Comparison of ENCODE assay signal across 9 mouse cellular contexts in the genomic region with DNA sequence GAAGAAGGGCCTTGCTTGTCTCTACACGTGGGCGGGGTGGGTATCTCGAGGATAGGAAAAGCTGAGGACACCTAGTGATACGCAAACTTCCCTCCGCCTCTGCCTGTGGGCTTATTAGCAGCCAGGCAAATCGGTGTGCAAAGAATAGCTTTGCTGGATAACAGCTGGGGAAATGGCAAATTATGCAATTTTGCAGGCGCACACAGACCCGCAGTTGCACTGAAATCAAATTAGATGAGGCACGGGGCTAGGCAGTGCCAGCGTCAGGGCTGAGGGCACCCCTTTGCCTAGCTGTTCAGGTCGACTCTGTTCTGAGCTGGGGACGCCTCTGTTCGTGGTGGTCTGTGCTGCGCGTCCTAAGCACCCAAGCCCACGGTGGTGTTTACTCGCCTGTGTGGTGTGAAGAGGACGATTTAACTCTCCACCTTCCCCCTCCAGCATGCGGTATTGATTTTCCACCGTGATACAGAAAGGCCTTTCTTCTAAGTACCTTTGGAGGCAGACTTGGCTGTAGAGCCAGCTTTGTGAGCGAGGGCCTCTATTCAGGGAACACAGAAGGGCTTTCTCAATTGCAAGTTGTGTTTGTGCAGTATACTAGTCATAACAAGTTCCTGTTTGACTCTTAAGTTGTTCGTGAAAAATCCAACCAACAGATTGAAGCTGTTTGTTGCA. TPM values are rescaled to one million over a fixed set of nuclear protein-coding genes. Genes with fewer than 3 reads are reported as not detected.
DNase-seq lines count a peak whose midpoint lies in the region; ATAC-seq and TF ChIP-seq lines count a peak whose summit lies in the region.
"Had no signal": no experiment of that assay in that cellular context is flagged by ENCODE, and none has a peak within 500 bp of the region (broad histone marks: within the 10 kb centered on the region; RNA-seq: fewer than 3 reads in every experiment).

No protein-coding gene starts in this region.

- H3K9ac ChIP-seq in lung, embryonic 14.5 days = no peak overlapping the region
- H3K9ac ChIP-seq in neural tube, embryonic 14.5 days (replicated peaks; ENCODE audit: low read depth, low read length) = 0 out of 2 replicates have a peak overlapping the region, but pooled peaks have one; percentile 25

- TF ChIP-seq CTCF in lung, embryonic 14.5 days (IDR thresholded peaks at IDR 0.05; ENCODE audit: low read depth) = no peak

- no peaks in the 10 kb centered on the region for H3K9me3 ChIP-seq in lung, embryonic 14.5 days (ENCODE audit: low read depth, low read length)
- no peaks in the 10 kb centered on the region for H3K9me3 ChIP-seq in forebrain, embryonic 10.5 days
- H3K9me3 ChIP-seq in neural tube, embryonic 14.5 days (ENCODE audit: control insufficient read depth, low read length) = no peaks in the 10 kb centered on the region

- peak overlapping the region; percentile 44 for H3K4me2 ChIP-seq in lung, embryonic 14.5 days
- peak overlapping the region; percentile 38 for H3K4me2 ChIP-seq in neural tube, embryonic 14.5 days (ENCODE audit: low read depth, low read length)

- no peak overlapping the region for H3K27ac ChIP-seq in lung, embryonic 14.5 days (ENCODE audit: low read depth)
- peak overlapping the region; percentile 70 for H3K27ac ChIP-seq in forebrain, embryonic 10.5 days
- H3K27ac ChIP-seq in neural tube, embryonic 14.5 days (ENCODE audit: low read depth, low read length) = peak overlapping the region; percentile 28; the same call in 1 of the 2 replicates

- no peaks in the 10 kb centered on the region for H3K36me3 ChIP-seq in lung, embryonic 14.5 days (ENCODE audit: insufficient read depth)
- H3K36me3 ChIP-seq in forebrain, embryonic 10.5 days (replicated peaks) = no peaks in the 10 kb centered on the region
- H3K36me3 ChIP-seq in neural tube, embryonic 14.5 days (ENCODE audit: control insufficient read depth, insufficient read depth, low read length) = no peaks in the 10 kb centered on the region

- H3K4me1 ChIP-seq in lung, embryonic 14.5 days (ENCODE audit: insufficient read depth) = no peaks in the 10 kb centered on the region
- peaks cover 24% of the 10 kb centered on the region for H3K4me1 ChIP-seq in forebrain, embryonic 10.5 days
- H3K4me1 ChIP-seq in neural tube, embryonic 14.5 days (ENCODE audit: control insufficient read depth, insufficient read depth, low read length) = peaks cover 4% of the 10 kb centered on the region; the same call in 1 of the 2 replicates

- DNase-seq in lung, embryonic 14.5 days = no peak
- no peak for DNase-seq in lung, postnatal 4 days
- DNase-seq in forebrain, embryonic 10.5 days (ENCODE audit: extremely low spot score, low spot score) = peak; percentile 33
- peak; percentile 18 to 26 for DNase-seq in layer of hippocampus, postnatal 25 days (ENCODE audit: extremely low spot score in 1 of 2, low spot score in 1 of 2)
- DNase-seq in cerebellum, adult 8-10 months = no peak
- no peak for DNase-seq in spleen, adult 12 weeks (ENCODE audit: low spot score)
- DNase-seq in urinary bladder, adult 2 months (ENCODE audit: low spot score) = no peak

- no peaks in the 10 kb centered on the region for H3K27me3 ChIP-seq in lung, embryonic 14.5 days (ENCODE audit: insufficient read depth, low read length)
- peaks cover 6% of the 10 kb centered on the region; the same call in 1 of the 2 replicates for H3K27me3 ChIP-seq in forebrain, embryonic 10.5 days (ENCODE audit: poor library complexity, severe bottlenecking)
- H3K27me3 ChIP-seq in neural tube, embryonic 14.5 days (ENCODE audit: control insufficient read depth, insufficient read depth, low read length) = no peaks in the 10 kb centered on the region

- 35% methylated on average over 22 of the region's 22 CpGs for WGBS in lung, embryonic 14.5 days
- WGBS in forebrain, embryonic 10.5 days = 23% methylated on average over 22 of the region's 22 CpGs
- 28% methylated on average over 22 of the region's 22 CpGs for WGBS in neural tube, embryonic 14.5 days

- H3K4me3 ChIP-seq in lung, embryonic 14.5 days (ENCODE audit: low read depth, low read length) = no peak overlapping the region
- H3K4me3 ChIP-seq in forebrain, embryonic 10.5 days = peak overlapping the region; percentile 38
- H3K4me3 ChIP-seq in neural tube, embryonic 14.5 days (ENCODE audit: low read depth, low read length) = 0 out of 2 replicates have a peak overlapping the region, but pooled peaks have one; percentile 4

- ATAC-seq in lung, embryonic 14.5 days (ENCODE audit: insufficient read depth) = no peak
- ATAC-seq in neural tube, embryonic 14.5 days (ENCODE audit: low read depth) = peak; percentile 81

RNA-seq across cellular contexts. Expression of gene 9330182O14Rik, which starts 19.4 kb away (rescaled TPM):
- polyA plus RNA-seq in lung, embryonic 14.5 days (2014; fragmentation: Nextera tagmentation; extraction: Ambion mirVana) = not detected in 2 replicates
- polyA plus RNA-seq in forebrain, embryonic 10.5 days (2016; fragmentation: Nextera tagmentation; extraction: Ambion mirVana) = not detected in 2 replicates
- not detected for total RNA-seq in layer of hippocampus, postnatal 25 days (2021)
- polyA plus RNA-seq in neural tube, embryonic 14.5 days (2014; fragmentation: Nextera tagmentation; extraction: Ambion mirVana) = not detected in 2 replicates
- polyA plus RNA-seq in urinary bladder, adult 2 months (2012; rRNA removed) = not detected in 2 replicates
- total RNA-seq: left cerebral cortex, postnatal 36 days had no signal

Comparison
In these comparisons a context has a peak if more than half of its experiments do, and no peak if none do; other contexts are left out.
1. DNase-seq: peak in forebrain, embryonic 10.5 days (single experiment) and layer of hippocampus, postnatal 25 days (2 of 2); none in lung, embryonic 14.5 days (single experiment), lung, postnatal 4 days (0 of 2), cerebellum, adult 8-10 months (single experiment), spleen, adult 12 weeks (single experiment) and urinary bladder, adult 2 months (single experiment).